Comparison of ENCODE assay signal across 9 mouse cellular contexts in the genomic region with DNA sequence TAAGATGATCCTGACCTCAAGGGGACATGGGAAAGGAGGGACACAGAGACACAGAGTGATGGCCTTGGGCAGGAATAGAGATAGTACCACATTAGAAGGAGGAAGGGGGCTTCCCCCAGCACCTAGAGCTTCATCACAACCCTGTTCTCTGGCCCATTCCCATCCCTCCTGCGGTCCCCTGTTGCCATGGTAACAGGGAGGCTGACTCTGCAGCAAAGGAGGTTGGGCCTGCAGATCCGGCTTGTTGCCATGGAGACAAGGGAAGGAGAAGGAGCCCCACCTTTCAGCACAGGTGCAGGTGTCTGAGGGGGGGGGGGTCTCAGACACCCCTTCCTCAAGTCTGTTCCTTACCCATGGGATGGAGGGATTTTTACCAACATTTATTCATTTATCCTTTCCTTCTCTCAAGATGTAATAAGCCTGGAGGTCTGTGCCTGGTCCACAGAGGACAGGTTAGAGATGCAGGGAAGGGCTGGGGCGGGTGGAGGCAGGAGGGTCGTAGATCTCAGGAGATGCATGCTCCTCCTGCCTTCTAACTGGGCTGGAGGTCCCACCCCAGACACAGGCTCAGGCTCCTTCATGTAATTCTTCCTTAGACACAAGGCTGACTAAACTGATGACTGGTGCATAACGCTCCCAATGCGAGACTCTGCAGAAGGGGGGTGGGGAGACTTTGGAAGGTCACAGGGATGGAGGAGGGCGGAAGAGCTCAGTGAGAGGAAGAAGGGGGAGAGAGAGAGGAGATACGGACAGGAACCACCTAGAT. TPM values are rescaled to one million over a fixed set of nuclear protein-coding genes. Genes with fewer than 3 reads are reported as not detected.
A peak's percentile ranks its signal among the peaks of the same experiment; 100 is the strongest.
DNase-seq lines count a peak whose midpoint lies in the region; ATAC-seq and TF ChIP-seq lines count a peak whose summit lies in the region.
"Had no signal": no experiment of that assay in that cellular context is flagged by ENCODE, and none has a peak within 500 bp of the region (broad histone marks: within the 10 kb centered on the region; RNA-seq: fewer than 3 reads in every experiment).

No protein-coding gene starts in this region.

- peaks cover 73% of the 10 kb centered on the region for H3K4me1 ChIP-seq in forebrain, embryonic 13.5 days
- H3K4me1 ChIP-seq in stomach, postnatal 0 days (replicated peaks; ENCODE audit: control insufficient read depth, insufficient read depth) = no peaks in the 10 kb centered on the region

- intact Hi-C loops in left cerebral cortex, postnatal 10 days (cut with DNase I) = no loop called here

- no peaks in the 10 kb centered on the region for H3K9me3 ChIP-seq in forebrain, embryonic 13.5 days (replicated peaks)
- no peaks in the 10 kb centered on the region for H3K9me3 ChIP-seq in stomach, postnatal 0 days (ENCODE audit: control insufficient read depth, low read length)
- H3K9me3 ChIP-seq: liver, embryonic 13.5 days had no signal

- peak overlapping the region; percentile 71 for H3K4me2 ChIP-seq in forebrain, embryonic 13.5 days
- no peak overlapping the region for H3K4me2 ChIP-seq in stomach, postnatal 0 days (replicated peaks; ENCODE audit: low read depth)
- H3K4me2 ChIP-seq: liver, embryonic 13.5 days had no signal

- H3K27ac ChIP-seq in forebrain, embryonic 13.5 days = peak overlapping the region; percentile 95
- H3K27ac ChIP-seq in stomach, postnatal 0 days (replicated peaks) = no peak overlapping the region
- H3K27ac ChIP-seq: liver, embryonic 13.5 days had no signal

- WGBS in forebrain, embryonic 13.5 days = 11% methylated on average over 8 of the region's 8 CpGs
- WGBS in stomach, postnatal 0 days = 37% methylated on average over 8 of the region's 8 CpGs

- peaks cover 61% of the 10 kb centered on the region for H3K27me3 ChIP-seq in forebrain, embryonic 13.5 days
- H3K27me3 ChIP-seq in stomach, postnatal 0 days (ENCODE audit: control insufficient read depth, insufficient read depth, low read length) = peaks cover 10% of the 10 kb centered on the region; the same call in 1 of the 2 replicates

- peak; percentile 16 for ATAC-seq in forebrain, embryonic 13.5 days
- ATAC-seq in stomach, postnatal 0 days (ENCODE audit: low FRiP score, low TSS enrichment) = no peak

- peaks cover 10% of the 10 kb centered on the region for H3K36me3 ChIP-seq in forebrain, embryonic 13.5 days (ENCODE audit: poor library complexity, severe bottlenecking)
- H3K36me3 ChIP-seq in stomach, postnatal 0 days (ENCODE audit: control insufficient read depth, insufficient read depth, low read length) = no peaks in the 10 kb centered on the region
- H3K36me3 ChIP-seq: liver, embryonic 13.5 days had no signal

- peak; percentile 25 for DNase-seq in adrenal gland, postnatal 10 days
- DNase-seq in adrenal gland, adult 18-20 months (ENCODE audit: low spot score in 2 of 2) = no peak
- peak; percentile 81 to 87 for DNase-seq in left cerebral cortex, postnatal 10 days (ENCODE audit: extremely low spot score in 1 of 2, low spot score in 2 of 2)
- peak; percentile 79 for DNase-seq in retina, postnatal 1 day
- DNase-seq in lung, postnatal 4 days = no peak
- no peak for DNase-seq in stomach, postnatal 0 days (ENCODE audit: low spot score)
- DNase-seq in lung, postnatal 14 days = no peak

- no peak for TF ChIP-seq EP300 in stomach, postnatal 0 days (optimal IDR thresholded peaks at IDR 0.05)

- H3K4me3 ChIP-seq in forebrain, embryonic 13.5 days = peak overlapping the region; percentile 37
- H3K4me3 ChIP-seq in stomach, postnatal 0 days (ENCODE audit: low read depth, low read length) = no peak overlapping the region
- H3K4me3 ChIP-seq: liver, embryonic 13.5 days had no signal

- H3K9ac ChIP-seq in forebrain, embryonic 13.5 days = peak overlapping the region; percentile 64
- no peak overlapping the region for H3K9ac ChIP-seq in stomach, postnatal 0 days (ENCODE audit: low read length)
- H3K9ac ChIP-seq: liver, embryonic 13.5 days had no signal

- no peak for TF ChIP-seq CTCF in stomach, postnatal 0 days (IDR thresholded peaks at IDR 0.05; ENCODE audit: low read depth)

RNA-seq across cellular contexts. Expression of a gene that starts 2.0 kb away (rescaled TPM):
- 10 to 100 TPM; 26.2 to 42.2 TPM for total RNA-seq in adrenal gland, postnatal 10 days (2021)
- 100 to 1,000 TPM in 1 of 2 experiments, 10 to 100 TPM in 1; 30.2 to 121 TPM for total RNA-seq in adrenal gland, adult 18-20 months (2021)
- 95.0 and 107 TPM in 2 replicates for polyA plus RNA-seq in forebrain, embryonic 13.5 days (2015; fragmentation: Nextera tagmentation; extraction: Ambion mirVana)
- total RNA-seq in left cerebral cortex, postnatal 10 days (2021) = 1,000 to 10,000 TPM; 2,078 to 2,206 TPM
- polyA plus RNA-seq in stomach, postnatal 0 days (2015; fragmentation: Nextera tagmentation; extraction: Ambion mirVana) = 1.6 and 2.4 TPM in 2 replicates

RNA-seq across cellular contexts. Expression of a gene that starts 35.2 kb away (rescaled TPM):
- total RNA-seq in adrenal gland, postnatal 10 days (2021) = 100 to 1,000 TPM; 222 to 234 TPM
- total RNA-seq in adrenal gland, adult 18-20 months (2021) = 100 to 1,000 TPM; 343 to 378 TPM
- 128 and 138 TPM in 2 replicates for polyA plus RNA-seq in forebrain, embryonic 13.5 days (2015; fragmentation: Nextera tagmentation; extraction: Ambion mirVana)
- 100 to 1,000 TPM; 293 to 300 TPM for total RNA-seq in left cerebral cortex, postnatal 10 days (2021)
- polyA plus RNA-seq in stomach, postnatal 0 days (2015; fragmentation: Nextera tagmentation; extraction: Ambion mirVana) = 290 and 293 TPM in 2 replicates

Comparison
In these comparisons a context has a peak if more than half of its experiments do, and no peak if none do; other contexts are left out.
1. DNase-seq: peak in adrenal gland, postnatal 10 days (single experiment), left cerebral cortex, postnatal 10 days (2 of 2) and retina, postnatal 1 day (single experiment); none in adrenal gland, adult 18-20 months (0 of 2), lung, postnatal 4 days (0 of 2), stomach, postnatal 0 days (single experiment) and lung, postnatal 14 days (single experiment).
2. RNA of a gene that starts 2.0 kb away (total RNA-seq): 2,078 to 2,206 TPM in left cerebral cortex, postnatal 10 days; 30.2 to 121 TPM in adrenal gland, adult 18-20 months and 26.2 to 42.2 TPM in adrenal gland, postnatal 10 days; every median in the first group is over 10 times any median in the second.